Mouse (Mus musculus): ENCODE results near the gene Il18r1. TPM values are rescaled to one million over a fixed set of nuclear protein-coding genes. Genes with fewer than 3 reads are reported as not detected.

The Il18r1 gene
- polyA plus RNA-seq, 1 experiment from 2014 or later = 0.45 TPM

GRCm38 (mm10) chr1:40476756-40477155 is 11.4 kb downstream of the Il18r1 start:
- Histone ChIP-seq H3K4me1 (ENCODE audit: insufficient read depth, low read length) (no peaks in the 10 kb centered on the region), H3K9me3 (ENCODE audit: low read length) (no peaks in the 10 kb centered on the region), H3K27ac (ENCODE audit: low read length) (no peak overlapping the region), H3K36me3 (ENCODE audit: insufficient read depth, low read length) (no peaks in the 10 kb centered on the region), H3K9ac (replicated peaks; ENCODE audit: low read length) (no peak overlapping the region), H3K4me3 (ENCODE audit: low read length) (no peak overlapping the region), H3K27me3 (ENCODE audit: insufficient read depth, low read length) (no peaks in the 10 kb centered on the region), H3K4me2 (replicated peaks; ENCODE audit: low read depth, low read length) (no peak overlapping the region)
- no peak for ATAC-seq (ENCODE audit: low FRiP score, low TSS enrichment)
- 61% methylated on average over 4 of the region's 4 CpGs for WGBS

- H3K9me3 ChIP-seq (ENCODE audit: low read length) = no peaks in the 10 kb centered on the region
- no peaks in the 10 kb centered on the region for H3K4me1 ChIP-seq (ENCODE audit: insufficient read depth, low read length)
- no peaks in the 10 kb centered on the region for H3K27me3 ChIP-seq (ENCODE audit: insufficient read depth, low read length)
- H3K9ac ChIP-seq (replicated peaks; ENCODE audit: low read length) = no peak overlapping the region
- H3K4me2 ChIP-seq (replicated peaks; ENCODE audit: low read depth, low read length) = no peak overlapping the region
- ATAC-seq (ENCODE audit: low FRiP score, low TSS enrichment) = no peak
- 50% methylated on average over 6 of the region's 6 CpGs for WGBS
- H3K27ac ChIP-seq (ENCODE audit: low read length) = no peak overlapping the region
- no peak overlapping the region for H3K4me3 ChIP-seq (ENCODE audit: low read length)
- no peaks in the 10 kb centered on the region for H3K36me3 ChIP-seq (ENCODE audit: insufficient read depth, low read length)
Observed at GRCm38 (mm10) chr1:40479505-40479923, 14.2 kb downstream of the Il18r1 start.

GRCm38 (mm10) chr1:40494594-40494993 is 29.2 kb downstream of the Il18r1 start:
- Histone ChIP-seq H3K9ac (replicated peaks; ENCODE audit: low read length) (no peak overlapping the region), H3K4me3 (ENCODE audit: low read length) (no peak overlapping the region), H3K36me3 (ENCODE audit: insufficient read depth, low read length) (no peaks in the 10 kb centered on the region), H3K4me1 (ENCODE audit: insufficient read depth, low read length) (no peaks in the 10 kb centered on the region), H3K9me3 (ENCODE audit: low read length) (no peaks in the 10 kb centered on the region), H3K27me3 (ENCODE audit: insufficient read depth, low read length) (no peaks in the 10 kb centered on the region; the same call in 1 of the 2 replicates), H3K4me2 (replicated peaks; ENCODE audit: low read depth, low read length) (no peak overlapping the region), H3K27ac (ENCODE audit: low read length) (no peak overlapping the region)
- ATAC-seq (ENCODE audit: low FRiP score, low TSS enrichment) = no peak
- WGBS = 91% methylated on average over 4 of the region's 4 CpGs

- no peaks in the 10 kb centered on the region for H3K9me3 ChIP-seq (ENCODE audit: low read length)
- no peak for ATAC-seq (ENCODE audit: low FRiP score, low TSS enrichment)
- no peaks in the 10 kb centered on the region for H3K36me3 ChIP-seq (ENCODE audit: insufficient read depth, low read length)
- WGBS = 82% methylated on average over 1 of the region's 1 CpGs
- no peak overlapping the region for H3K4me2 ChIP-seq (replicated peaks; ENCODE audit: low read depth, low read length)
- H3K9ac ChIP-seq (replicated peaks; ENCODE audit: low read length) = no peak overlapping the region
- no peaks in the 10 kb centered on the region for H3K4me1 ChIP-seq (ENCODE audit: insufficient read depth, low read length)
- H3K27me3 ChIP-seq (ENCODE audit: insufficient read depth, low read length) = no peaks in the 10 kb centered on the region; the same call in 1 of the 2 replicates
- no peak overlapping the region for H3K27ac ChIP-seq (ENCODE audit: low read length)
- H3K4me3 ChIP-seq (ENCODE audit: low read length) = no peak overlapping the region
Observed at GRCm38 (mm10) chr1:40499708-40500107, 34.4 kb downstream of the Il18r1 start.

GRCm38 (mm10) chr1:40501126-40501525 is 35.8 kb downstream of the Il18r1 start:
- WGBS = 89% methylated on average over 4 of the region's 4 CpGs
- ATAC-seq (ENCODE audit: low FRiP score, low TSS enrichment) = no peak
- Histone ChIP-seq H3K27me3 (ENCODE audit: insufficient read depth, low read length) (no peaks in the 10 kb centered on the region), H3K4me3 (ENCODE audit: low read length) (no peak overlapping the region), H3K36me3 (ENCODE audit: insufficient read depth, low read length) (no peaks in the 10 kb centered on the region), H3K4me1 (ENCODE audit: insufficient read depth, low read length) (no peaks in the 10 kb centered on the region), H3K9me3 (ENCODE audit: low read length) (no peaks in the 10 kb centered on the region), H3K27ac (ENCODE audit: low read length) (no peak overlapping the region), H3K9ac (replicated peaks; ENCODE audit: low read length) (no peak overlapping the region), H3K4me2 (replicated peaks; ENCODE audit: low read depth, low read length) (no peak overlapping the region)

- ATAC-seq (ENCODE audit: low FRiP score, low TSS enrichment) = no peak
- no peak overlapping the region for H3K27ac ChIP-seq (ENCODE audit: low read length)
- H3K4me3 ChIP-seq (ENCODE audit: low read length) = no peak overlapping the region
- no peaks in the 10 kb centered on the region for H3K4me1 ChIP-seq (ENCODE audit: insufficient read depth, low read length)
- H3K4me2 ChIP-seq (replicated peaks; ENCODE audit: low read depth, low read length) = no peak overlapping the region
- no peaks in the 10 kb centered on the region for H3K27me3 ChIP-seq (ENCODE audit: insufficient read depth, low read length)
- 84% methylated on average over 11 of the region's 11 CpGs for WGBS
- H3K9me3 ChIP-seq (ENCODE audit: low read length) = no peaks in the 10 kb centered on the region
- no peaks in the 10 kb centered on the region for H3K36me3 ChIP-seq (ENCODE audit: insufficient read depth, low read length)
- no peak overlapping the region for H3K9ac ChIP-seq (replicated peaks; ENCODE audit: low read length)
Observed at GRCm38 (mm10) chr1:40501546-40502398, 36.4 kb downstream of the Il18r1 start.

GRCm38 (mm10) chr1:40504548-40504947 is 39.2 kb downstream of the Il18r1 start:
- Histone ChIP-seq H3K9ac (replicated peaks; ENCODE audit: low read length) (no peak overlapping the region), H3K4me3 (ENCODE audit: low read length) (no peak overlapping the region), H3K36me3 (ENCODE audit: insufficient read depth, low read length) (no peaks in the 10 kb centered on the region), H3K9me3 (ENCODE audit: low read length) (no peaks in the 10 kb centered on the region), H3K27ac (ENCODE audit: low read length) (no peak overlapping the region), H3K4me2 (replicated peaks; ENCODE audit: low read depth, low read length) (no peak overlapping the region), H3K4me1 (ENCODE audit: insufficient read depth, low read length) (no peaks in the 10 kb centered on the region), H3K27me3 (ENCODE audit: insufficient read depth, low read length) (no peaks in the 10 kb centered on the region)
- no peak for ATAC-seq (ENCODE audit: low FRiP score, low TSS enrichment)
- WGBS = 62% methylated on average over 5 of the region's 5 CpGs

- H3K4me2 ChIP-seq (replicated peaks; ENCODE audit: low read depth, low read length) = no peak within 1 kb of the TSS
- H3K4me3 ChIP-seq (ENCODE audit: low read length) = no peak within 1 kb of the TSS
- 25% methylated on average over 9 of the region's 9 CpGs for WGBS
- H3K27me3 ChIP-seq (ENCODE audit: insufficient read depth, low read length) = no peaks in the 10 kb centered on the region
- no peaks in the 10 kb centered on the region for H3K4me1 ChIP-seq (ENCODE audit: insufficient read depth, low read length)
- no peak for ATAC-seq (ENCODE audit: low FRiP score, low TSS enrichment)
- no peak within 1 kb of the TSS for H3K9ac ChIP-seq (replicated peaks; ENCODE audit: low read length)
- H3K27ac ChIP-seq (ENCODE audit: low read length) = no peak within 1 kb of the TSS
- no peaks in the 10 kb centered on the region for H3K9me3 ChIP-seq (ENCODE audit: low read length)
- no peaks in the 10 kb centered on the region for H3K36me3 ChIP-seq (ENCODE audit: insufficient read depth, low read length)
Observed at GRCm38 (mm10) chr1:40514851-40515585, 49.7 kb downstream of the Il18r1 start, which contains the start of gene Il18rap. TSS of gene Il18rap (plus strand) at chr1:40515362.

GRCm38 (mm10) chr1:40516364-40516763 is 51.0 kb downstream of the Il18r1 start:
- H3K4me2 ChIP-seq (replicated peaks; ENCODE audit: low read depth, low read length) = no peak overlapping the region
- H3K4me1 ChIP-seq (ENCODE audit: insufficient read depth, low read length) = no peaks in the 10 kb centered on the region
- ATAC-seq (ENCODE audit: low FRiP score, low TSS enrichment) = no peak
- 92% methylated on average over 6 of the region's 6 CpGs for WGBS
- H3K4me3 ChIP-seq (ENCODE audit: low read length) = no peak overlapping the region
- no peak overlapping the region for H3K9ac ChIP-seq (replicated peaks; ENCODE audit: low read length)
- no peaks in the 10 kb centered on the region for H3K36me3 ChIP-seq (ENCODE audit: insufficient read depth, low read length)
- no peaks in the 10 kb centered on the region for H3K9me3 ChIP-seq (ENCODE audit: low read length)
- H3K27ac ChIP-seq (ENCODE audit: low read length) = no peak overlapping the region
- H3K27me3 ChIP-seq (ENCODE audit: insufficient read depth, low read length) = no peaks in the 10 kb centered on the region

- no peak overlapping the region for H3K9ac ChIP-seq (replicated peaks; ENCODE audit: low read length)
- no peaks in the 10 kb centered on the region for H3K4me1 ChIP-seq (ENCODE audit: insufficient read depth, low read length)
- no peaks in the 10 kb centered on the region for H3K27me3 ChIP-seq (ENCODE audit: insufficient read depth, low read length)
- H3K36me3 ChIP-seq (ENCODE audit: insufficient read depth, low read length) = no peaks in the 10 kb centered on the region
- H3K9me3 ChIP-seq (ENCODE audit: low read length) = no peaks in the 10 kb centered on the region
- ATAC-seq (ENCODE audit: low FRiP score, low TSS enrichment) = no peak
- no peak overlapping the region for H3K4me2 ChIP-seq (replicated peaks; ENCODE audit: low read depth, low read length)
- no peak overlapping the region for H3K27ac ChIP-seq (ENCODE audit: low read length)
- no peak overlapping the region for H3K4me3 ChIP-seq (ENCODE audit: low read length)
- WGBS = 88% methylated on average over 7 of the region's 7 CpGs
Observed at GRCm38 (mm10) chr1:40522918-40523317, 57.6 kb downstream of the Il18r1 start.
